Mouse (Mus musculus) limb, embryonic 14.5 days (tissue): ENCODE measurements around the gene 4930535I16Rik. TPM values are rescaled to one million over a fixed set of nuclear protein-coding genes. Genes with fewer than 3 reads are reported as not detected.

ENCODE experiments used
- ATAC-seq: fragments of 200-750 bp; cut with Nextera tagmentation; 2 replicates; pipeline ENCODE4 v1.8.0; 2017; ENCODE audit warnings: low read depth, moderate number of reproducible peaks, moderate TSS enrichment; ENCODE audit not compliant: low FRiP score
- DNase-seq: peaks from one replicate; pipeline ENCODE4 v3.0.0-alpha.2; 2015; ENCODE audit warnings: low spot score
- H3K27ac ChIP-seq: fragments of 300-500 bp; sonication (generic); replicated peaks from 2 replicates; pipeline ENCODE4 v1.5.1; 2014; ENCODE audit warnings: low read depth, mild to moderate bottlenecking, low read length, moderate library complexity, mixed read lengths
- H3K27me3 ChIP-seq: fragments of 300-500 bp; sonication (generic); 2 replicates; pipeline ENCODE4 v1.6.1; 2014; ENCODE audit warnings: low read length, mixed read lengths; ENCODE audit not compliant: control insufficient read depth, insufficient read depth
- H3K36me3 ChIP-seq: fragments of 300-500 bp; sonication (generic); 2 replicates; pipeline ENCODE4 v1.6.1; 2014; ENCODE audit warnings: mild to moderate bottlenecking, low read length, moderate library complexity, mixed read lengths; ENCODE audit not compliant: control insufficient read depth, insufficient read depth
- H3K4me1 ChIP-seq: fragments of 300-500 bp; sonication (generic); 2 replicates; pipeline ENCODE4 v1.6.1; 2014; ENCODE audit warnings: antibody characterized with exemption, low read length, mixed read lengths; ENCODE audit not compliant: control insufficient read depth, insufficient read depth
- H3K4me2 ChIP-seq: fragments of 300-500 bp; sonication (generic); replicated peaks from 2 replicates; pipeline ENCODE4 v1.6.1; 2014; ENCODE audit warnings: low read depth, mild to moderate bottlenecking, low read length, moderate library complexity; ENCODE audit not compliant: severe bottlenecking
- H3K4me3 ChIP-seq: fragments of 300-500 bp; sonication (generic); replicated peaks from 2 replicates; pipeline ENCODE4 v1.5.1; 2014; ENCODE audit warnings: low read length
- H3K9ac ChIP-seq: fragments of 300-500 bp; sonication (generic); 2 replicates; pipeline ENCODE4 v1.6.1; 2014; ENCODE audit warnings: mild to moderate bottlenecking, low read depth, low read length, moderate library complexity; ENCODE audit not compliant: severe bottlenecking
- H3K9me3 ChIP-seq: fragments of 300-500 bp; sonication (generic); 2 replicates; pipeline ENCODE4 v1.6.1; 2016; ENCODE audit warnings: low read length; ENCODE audit not compliant: control insufficient read depth
- POLR2A ChIP-seq: fragments of 200-500 bp; IDR thresholded peaks from 2 replicates; pipeline ENCODE4 v1.8.0; 2012; ENCODE audit warnings: inconsistent platforms, mild to moderate bottlenecking, moderate library complexity, borderline replicate concordance; ENCODE audit not compliant: insufficient read depth, insufficient read length; ENCODE audit errors: extremely low read depth
- WGBS: fragments of 180-500 bp; shearing (Covaris S2); extraction: QIAGEN DNeasy Blood & Tissue Kit; methylation state at CpG from one replicate; pipeline ENCODE4 v1.1.7; 2014; 5-methylcytosine and 5-hydroxymethylcytosine counted together
- polyA plus RNA-seq, 2 experiments: library from polyadenylated mRNA; depleted of rRNA in 1 of 2; stranded (reverse) in 1 of 2; unstranded in 1 of 2; fragments of >200 nt; fragmentation: Nextera tagmentation in 1 of 2; extraction: Ambion mirVana in 1 of 2; gene quantifications; 2 replicates each; pipeline versions ENCODE4 v1.2.1 to v1.2.3; 2012 to 2014

Gene 4930535I16Rik
- polyA plus RNA-seq, 2 experiments = not detected

DNA sequence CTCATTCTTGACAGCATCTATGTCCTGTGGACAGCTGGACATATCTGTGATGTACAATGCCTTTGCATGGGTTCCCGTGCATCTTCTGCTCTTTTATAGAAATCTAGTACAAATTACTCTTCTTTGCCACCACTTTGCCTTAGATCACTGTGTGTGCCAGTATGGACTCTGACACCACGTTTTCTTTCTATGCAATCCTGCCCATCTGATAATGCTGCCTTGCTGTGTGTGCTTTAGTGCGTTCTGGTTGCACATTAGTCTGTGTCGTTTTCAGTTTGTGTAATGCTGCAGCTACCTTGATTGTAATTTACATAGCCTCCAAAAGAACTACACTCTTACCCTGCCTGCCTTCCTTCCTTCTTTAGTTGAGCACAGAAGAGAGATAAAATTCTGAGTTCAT lies 6.3 kb downstream of the 4930535I16Rik start:
- Histone ChIP-seq H3K9me3 (no peaks in the 10 kb centered on the region), H3K36me3 (peaks cover 46% of the 10 kb centered on the region), H3K27me3 (no peaks in the 10 kb centered on the region), H3K4me3 (no peak overlapping the region), H3K27ac (no peak overlapping the region), H3K4me1 (peaks cover 5% of the 10 kb centered on the region), H3K4me2 (no peak overlapping the region), H3K9ac (no peak overlapping the region)
- DNase-seq = no peak
- WGBS = 95% methylated on average over 4 of the region's 4 CpGs
- ATAC-seq = no peak
- TF ChIP-seq POLR2A = no peak

DNA sequence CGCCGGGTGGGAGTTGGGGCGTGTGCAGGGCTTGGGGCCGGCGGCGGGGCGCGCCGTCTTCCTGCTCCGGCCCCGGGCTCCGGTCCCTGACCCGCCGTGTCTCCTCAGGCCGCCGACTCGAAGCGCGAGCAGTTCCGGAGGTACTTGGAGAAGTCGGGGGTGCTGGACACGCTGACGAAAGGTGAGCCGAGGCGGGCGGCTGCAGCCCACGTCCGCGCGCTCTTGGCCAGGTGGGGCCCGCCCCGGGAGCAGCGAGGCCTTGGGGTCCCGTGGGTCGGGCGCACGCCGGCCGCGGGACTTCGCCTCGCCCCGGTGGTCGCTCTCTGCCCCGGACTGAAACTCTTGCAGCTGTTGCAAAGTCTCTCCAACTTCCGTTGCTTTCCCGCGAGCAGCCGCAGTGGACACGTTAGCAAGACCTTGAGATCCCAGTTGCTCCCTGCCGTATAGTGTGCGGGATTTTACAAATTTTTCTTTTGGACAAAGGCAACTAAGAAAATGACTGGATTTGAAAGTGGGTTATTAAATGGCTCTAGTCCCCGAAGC lies 12.6 kb downstream of the 4930535I16Rik start:
- peak overlapping the region; percentile 73 for H3K9ac ChIP-seq
- H3K4me3 ChIP-seq = peak overlapping the region; percentile 83
- H3K9me3 ChIP-seq = no peaks in the 10 kb centered on the region
- DNase-seq = peak; percentile 20
- H3K27me3 ChIP-seq = no peaks in the 10 kb centered on the region
- TF ChIP-seq POLR2A = no peak
- peak overlapping the region; percentile 70 for H3K4me2 ChIP-seq
- peak; percentile 17 for ATAC-seq
- under 1% methylated on average over 23 of the region's 53 CpGs for WGBS
- H3K27ac ChIP-seq = peak overlapping the region; percentile 82
- H3K36me3 ChIP-seq = peaks cover 21% of the 10 kb centered on the region
- H3K4me1 ChIP-seq = peaks cover 7% of the 10 kb centered on the region; the same call in 1 of the 2 replicates

DNA sequence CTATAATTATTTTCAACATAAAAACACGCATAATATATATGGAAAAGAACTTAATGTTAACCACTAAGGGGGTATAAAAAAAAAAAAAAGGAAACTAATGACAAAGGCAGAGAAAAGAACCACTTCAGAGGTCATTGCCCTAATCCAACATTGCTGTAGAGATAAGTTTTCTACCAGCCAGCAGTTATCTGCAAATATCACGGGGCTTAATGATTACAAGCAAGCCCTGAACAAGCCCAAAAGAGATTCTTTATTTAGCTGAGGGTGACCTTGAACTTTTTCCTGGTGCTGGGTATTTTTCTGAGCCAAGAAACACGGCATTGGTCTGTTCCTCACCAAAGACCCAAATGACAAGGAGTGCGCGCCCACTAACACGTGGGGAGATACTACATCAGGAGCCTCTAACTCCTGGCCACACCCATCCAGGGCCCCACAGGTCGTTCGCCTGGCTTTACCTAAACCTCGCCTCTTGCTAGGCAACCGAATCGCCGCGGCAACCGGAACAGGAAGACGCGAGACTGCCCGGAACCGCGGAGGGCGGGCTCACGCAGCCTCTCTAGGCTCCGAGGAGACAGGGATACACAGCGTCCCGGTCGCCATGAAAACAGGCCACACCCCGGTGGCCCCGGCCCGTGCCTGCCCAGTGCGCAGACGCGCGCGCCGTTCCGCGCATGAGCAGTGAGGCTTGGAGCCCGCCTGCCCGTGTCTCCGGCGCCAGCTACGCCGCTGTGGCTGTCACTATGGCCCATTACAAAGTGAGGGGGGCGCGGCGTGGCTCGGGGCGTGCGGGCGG lies 13.3 kb downstream of the 4930535I16Rik start, which contains the start of gene Mycbp:
Gene Mycbp (plus strand): TSS at position 500 of the 793 bp plus-strand sequence.
- Histone ChIP-seq H3K27ac (peak within 1 kb of the TSS; percentile 82), H3K4me3 (peak within 1 kb of the TSS; percentile 83), H3K9ac (peak within 1 kb of the TSS; percentile 73), H3K36me3 (peaks cover 14% of the 10 kb centered on the region; the same call in 1 of the 2 replicates), H3K4me2 (peak within 1 kb of the TSS; percentile 72), H3K4me1 (peaks cover 7% of the 10 kb centered on the region; the same call in 1 of the 2 replicates), H3K9me3 (no peaks in the 10 kb centered on the region), H3K27me3 (no peaks in the 10 kb centered on the region)
- DNase-seq (peak; percentile 98), ATAC-seq (peak; percentile 99)
- WGBS = 1% methylated on average over 48 of the region's 49 CpGs
- TF ChIP-seq POLR2A = no peak

DNA sequence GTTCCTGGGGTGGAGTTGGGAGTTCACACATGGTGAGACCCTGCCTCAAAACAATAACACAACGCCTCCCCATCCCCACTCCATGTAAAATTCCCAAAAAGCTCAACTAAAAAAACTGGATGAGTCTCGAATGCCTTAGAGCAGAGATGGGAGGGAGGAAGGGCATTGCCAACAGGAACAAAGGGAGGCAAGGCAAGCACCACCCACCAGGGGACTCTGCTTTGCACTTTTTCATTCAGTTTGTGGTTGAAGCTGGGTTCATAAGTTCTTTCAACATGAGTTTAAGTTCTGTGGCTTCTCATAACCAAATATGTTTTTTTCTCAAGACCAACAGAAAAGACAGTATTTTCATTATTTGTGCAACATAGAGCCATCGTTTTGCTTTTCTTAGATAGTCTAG lies 14.4 kb downstream of the 4930535I16Rik start:
- H3K4me2 ChIP-seq = no peak overlapping the region
- H3K4me1 ChIP-seq = peaks cover 7% of the 10 kb centered on the region; the same call in 1 of the 2 replicates
- DNase-seq (no peak), ATAC-seq (no peak)
- H3K27ac ChIP-seq = no peak overlapping the region
- H3K9ac ChIP-seq = no peak overlapping the region
- no peak overlapping the region for H3K4me3 ChIP-seq
- TF ChIP-seq POLR2A = no peak
- H3K27me3 ChIP-seq = no peaks in the 10 kb centered on the region
- peaks cover 4% of the 10 kb centered on the region; the same call in 1 of the 2 replicates for H3K36me3 ChIP-seq
- 77% methylated on average over 3 of the region's 3 CpGs for WGBS
- H3K9me3 ChIP-seq = no peaks in the 10 kb centered on the region

DNA sequence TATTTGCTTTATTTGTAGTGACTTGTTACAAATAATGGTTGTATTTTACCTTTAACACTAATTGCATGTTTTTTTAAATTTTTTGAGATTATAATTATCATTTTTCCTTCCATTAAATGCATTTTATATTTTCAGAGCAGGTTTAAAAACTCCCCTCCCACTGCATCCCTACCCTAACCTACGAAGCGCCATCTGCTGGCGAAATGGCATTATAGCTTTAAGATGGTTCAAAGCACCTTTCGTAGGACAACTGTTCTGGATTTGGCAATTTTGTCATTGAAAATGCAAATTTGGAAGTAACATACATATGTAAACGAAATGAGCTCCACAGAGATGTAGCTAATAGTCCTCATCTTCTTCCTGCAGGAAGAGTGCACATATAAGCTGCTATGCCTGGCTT lies 19.1 kb downstream of the 4930535I16Rik start:
- Histone ChIP-seq H3K9ac (no peak overlapping the region), H3K9me3 (no peaks in the 10 kb centered on the region), H3K4me2 (no peak overlapping the region), H3K27me3 (no peaks in the 10 kb centered on the region), H3K4me3 (no peak overlapping the region), H3K27ac (no peak overlapping the region), H3K36me3 (no peaks in the 10 kb centered on the region), H3K4me1 (no peaks in the 10 kb centered on the region)
- no peak for TF ChIP-seq POLR2A
- no peak for ATAC-seq
- 13% methylated on average over 5 of the region's 5 CpGs for WGBS
- DNase-seq = peak; percentile 55
